Mouse (Mus musculus): ENCODE data around the gene Spns3.

GRCm38 (mm10) chr11:72558155-72558554 is 7.8 kb upstream of the Spns3 start:
- TF ChIP-seq CTCF (IDR thresholded peaks at IDR 0.05; ENCODE audit: extremely low read depth, insufficient read length, insufficient replicate concordance, low read depth, low read length) (no peak), POLR2A (IDR thresholded peaks at IDR 0.05; ENCODE audit: low read depth, low read length) (no peak)
